32 mouse cellular contexts compared by ENCODE assay signal in the genomic region with DNA sequence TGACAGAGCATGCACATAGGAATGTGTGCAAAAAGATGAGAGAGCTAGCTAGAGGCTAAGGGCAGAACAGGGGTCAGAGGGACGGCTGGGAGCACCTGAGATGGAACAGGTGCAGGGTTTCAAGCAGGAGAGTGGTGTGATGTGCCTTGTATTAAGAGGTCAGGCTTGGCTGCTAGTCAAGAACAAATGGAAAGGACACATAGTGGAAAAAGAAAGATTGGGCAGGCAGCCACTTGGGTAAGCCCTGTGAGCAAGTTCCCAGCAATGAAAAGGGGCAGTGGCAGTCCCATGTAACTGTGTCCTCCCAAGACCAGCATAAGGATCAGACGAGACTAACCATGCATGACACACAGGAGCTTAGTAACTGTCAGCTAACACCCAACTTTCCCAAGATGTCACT. TPM values are rescaled to one million over a fixed set of nuclear protein-coding genes. Genes with fewer than 3 reads are reported as not detected.
A peak's percentile ranks its signal among the peaks of the same experiment; 100 is the strongest.
DNase-seq lines count a peak whose midpoint lies in the region; ATAC-seq and TF ChIP-seq lines count a peak whose summit lies in the region.
"Had no signal": no experiment of that assay in that cellular context is flagged by ENCODE, and none has a peak within 500 bp of the region (broad histone marks: within the 10 kb centered on the region; RNA-seq: fewer than 3 reads in every experiment).

No protein-coding gene starts in this region.

- TF ChIP-seq EP300 in heart, adult 2 months (IDR thresholded peaks at IDR 0.05; ENCODE audit: insufficient read depth, low read depth, low read length) = 0 out of 2 replicates have a peak, but pooled peaks have one; percentile 18

- 47% methylated on average over 2 of the region's 2 CpGs for WGBS in heart, adult 2 months
- 74% methylated on average over 2 of the region's 2 CpGs for WGBS in heart, embryonic 12.5 days
- 72% methylated on average over 2 of the region's 2 CpGs for WGBS in liver, adult 2 months
- WGBS in liver, embryonic 11.5 days = 75% methylated on average over 2 of the region's 2 CpGs

- H3K4me3 ChIP-seq in heart, adult 2 months = no peak overlapping the region
- no peak overlapping the region for H3K4me3 ChIP-seq in heart, embryonic 12.5 days
- H3K4me3 ChIP-seq in liver, adult 2 months (ENCODE audit: insufficient read depth, low read depth, low read length) = no peak overlapping the region
- no peak overlapping the region for H3K4me3 ChIP-seq in liver, embryonic 11.5 days (ENCODE audit: low read depth, low read length)
- H3K4me3 ChIP-seq: embryonic facial prominence, embryonic 12.5 days; heart, embryonic 13.5 days; hindbrain, embryonic 10.5 days; kidney, embryonic 15.5 days; limb, embryonic 13.5 days; liver, embryonic 13.5 days; megakaryocyte, embryonic 14.5 days; midbrain, embryonic 13.5 days; neural tube, embryonic 13.5 days had no signal

- H3K4me1 ChIP-seq in heart, adult 2 months (ENCODE audit: control insufficient read depth, insufficient read depth, low read length) = peaks cover 31% of the 10 kb centered on the region
- H3K4me1 ChIP-seq in heart, embryonic 12.5 days (replicated peaks) = peaks cover 14% of the 10 kb centered on the region
- H3K4me1 ChIP-seq in liver, adult 2 months (ENCODE audit: control insufficient read depth, insufficient read depth, low read length) = peaks cover 11% of the 10 kb centered on the region
- H3K4me1 ChIP-seq in liver, embryonic 11.5 days (replicated peaks; ENCODE audit: control insufficient read depth, insufficient read depth, low read length) = 0 out of 2 replicates have a peak, but pooled peaks cover 3% of the 10 kb centered on the region
- H3K4me1 ChIP-seq: embryonic facial prominence, embryonic 12.5 days; hindbrain, embryonic 10.5 days; limb, embryonic 13.5 days; liver, embryonic 13.5 days; midbrain, embryonic 13.5 days; neural tube, embryonic 13.5 days had no signal

- H3K27ac ChIP-seq in heart, adult 2 months = no peak overlapping the region
- no peak overlapping the region for H3K27ac ChIP-seq in heart, embryonic 12.5 days (ENCODE audit: poor library complexity, severe bottlenecking)
- no peak overlapping the region for H3K27ac ChIP-seq in liver, adult 2 months (replicated peaks; ENCODE audit: insufficient read depth, low read depth, low read length)
- H3K27ac ChIP-seq in liver, embryonic 11.5 days (ENCODE audit: low read depth, low read length) = no peak overlapping the region
- H3K27ac ChIP-seq: embryonic facial prominence, embryonic 12.5 days; heart, embryonic 13.5 days; hindbrain, embryonic 10.5 days; kidney, embryonic 15.5 days; limb, embryonic 13.5 days; liver, embryonic 13.5 days; midbrain, embryonic 13.5 days; neural tube, embryonic 13.5 days; stomach, postnatal 0 days had no signal

- H3K36me3 ChIP-seq in heart, adult 2 months (ENCODE audit: control insufficient read depth, insufficient read depth, low read length) = peaks cover 23% of the 10 kb centered on the region
- no peaks in the 10 kb centered on the region for H3K36me3 ChIP-seq in heart, embryonic 12.5 days
- no peaks in the 10 kb centered on the region for H3K36me3 ChIP-seq in liver, adult 2 months (ENCODE audit: control insufficient read depth, insufficient read depth, low read length)
- no peaks in the 10 kb centered on the region for H3K36me3 ChIP-seq in liver, embryonic 11.5 days (ENCODE audit: control insufficient read depth, insufficient read depth, low read length)
- H3K36me3 ChIP-seq: embryonic facial prominence, embryonic 12.5 days; hindbrain, embryonic 10.5 days; kidney, embryonic 15.5 days; limb, embryonic 13.5 days; liver, embryonic 13.5 days; midbrain, embryonic 13.5 days; neural tube, embryonic 13.5 days had no signal

- TF ChIP-seq CTCF in heart, adult 2 months (IDR thresholded peaks at IDR 0.05) = no peak
- TF ChIP-seq CTCF in liver, adult 2 months (IDR thresholded peaks at IDR 0.05; ENCODE audit: low read depth, low read length) = no peak

- intact Hi-C loops in heart, adult 2 months (cut with DNase I) = no loop called here

- no peaks in the 10 kb centered on the region for H3K27me3 ChIP-seq in heart, adult 2 months (ENCODE audit: control insufficient read depth, insufficient read depth, low read length)
- no peaks in the 10 kb centered on the region for H3K27me3 ChIP-seq in heart, embryonic 12.5 days (replicated peaks)
- no peaks in the 10 kb centered on the region for H3K27me3 ChIP-seq in liver, adult 2 months (ENCODE audit: control insufficient read depth, insufficient read depth, low read length)
- H3K27me3 ChIP-seq in liver, embryonic 11.5 days (replicated peaks; ENCODE audit: control insufficient read depth, insufficient read depth, low read length) = no peaks in the 10 kb centered on the region
- H3K27me3 ChIP-seq: embryonic facial prominence, embryonic 12.5 days; heart, embryonic 13.5 days; kidney, embryonic 15.5 days; limb, embryonic 13.5 days; midbrain, embryonic 13.5 days; neural tube, embryonic 13.5 days had no signal

- no peak for ATAC-seq in heart, embryonic 12.5 days (ENCODE audit: insufficient number of reproducible peaks, low FRiP score)
- ATAC-seq in liver, embryonic 11.5 days (replicated peaks; ENCODE audit: low FRiP score) = no peak
- ATAC-seq: activated CD4-positive, CD25-positive, alpha-beta regulatory T cell, adult 4 months; forebrain, embryonic 14.5 days; hindbrain, embryonic 16.5 days; lung, postnatal 0 days; midbrain, embryonic 13.5 days had no signal

- no peak overlapping the region for H3K9ac ChIP-seq in heart, adult 2 months (ENCODE audit: low read depth, low read length)
- no peak overlapping the region for H3K9ac ChIP-seq in heart, embryonic 12.5 days
- no peak overlapping the region for H3K9ac ChIP-seq in liver, adult 2 months (ENCODE audit: low read depth, low read length)
- no peak overlapping the region for H3K9ac ChIP-seq in liver, embryonic 11.5 days (ENCODE audit: low read depth, low read length)
- H3K9ac ChIP-seq: embryonic facial prominence, embryonic 12.5 days; heart, embryonic 13.5 days; kidney, embryonic 15.5 days; limb, embryonic 13.5 days; liver, embryonic 13.5 days; midbrain, embryonic 13.5 days; neural tube, embryonic 13.5 days had no signal

- no peak for TF ChIP-seq POLR2A in heart, adult 2 months (IDR thresholded peaks at IDR 0.05; ENCODE audit: insufficient read depth, low read depth, low read length)
- TF ChIP-seq POLR2A in liver, adult 2 months (IDR thresholded peaks at IDR 0.05; ENCODE audit: extremely low read depth, insufficient read depth, low read length) = no peak

- no peaks in the 10 kb centered on the region for H3K9me3 ChIP-seq in heart, embryonic 12.5 days (replicated peaks)
- no peaks in the 10 kb centered on the region for H3K9me3 ChIP-seq in liver, embryonic 11.5 days (ENCODE audit: control insufficient read depth, low read length)
- H3K9me3 ChIP-seq: embryonic facial prominence, embryonic 12.5 days; heart, embryonic 13.5 days; hindbrain, embryonic 10.5 days; kidney, embryonic 15.5 days; limb, embryonic 13.5 days; liver, embryonic 13.5 days; megakaryocyte, embryonic 14.5 days; midbrain, embryonic 13.5 days; neural tube, embryonic 13.5 days had no signal

- H3K4me2 ChIP-seq in heart, embryonic 12.5 days = no peak overlapping the region
- H3K4me2 ChIP-seq in liver, embryonic 11.5 days = no peak overlapping the region
- H3K4me2 ChIP-seq: embryonic facial prominence, embryonic 12.5 days; heart, embryonic 13.5 days; kidney, embryonic 15.5 days; limb, embryonic 13.5 days; liver, embryonic 13.5 days; midbrain, embryonic 13.5 days; neural tube, embryonic 13.5 days had no signal

- H3K79me2 ChIP-seq in heart, adult 2 months (replicated peaks; ENCODE audit: control insufficient read depth, insufficient read depth, low read length) = peaks cover 11% of the 10 kb centered on the region
- peaks cover 14% of the 10 kb centered on the region; the same call in 1 of the 2 replicates for H3K79me2 ChIP-seq in liver, adult 2 months (ENCODE audit: control insufficient read depth, insufficient read depth, low read length)

- peak; percentile 62 for DNase-seq in cerebellum, adult 9-10 months
- DNase-seq in cerebellum, adult 11-12 months = no peak
- DNase-seq in heart, adult 2 months = peak in 1 of 2 experiments; percentile 30
- DNase-seq in liver, adult 2 months (ENCODE audit: extremely low read depth, low read depth, low spot score) = peak; percentile 16
- no peak for DNase-seq in liver, embryonic 11.5 days (ENCODE audit: low spot score)
- DNase-seq in T-cell, adult 2 months (ENCODE audit: low spot score) = no peak
- DNase-seq: adrenal gland, postnatal 14 days; B cell, adult 2 months; embryo, embryonic 11 days; gastrocnemius, postnatal 36 days; kidney, adult 18-20 months; kidney, postnatal 4 days; liver, embryonic 13.5 days; lung, adult 18-20 months; lung, postnatal 4 days; right cerebral cortex, postnatal 4 days; thymus, adult 18-20 months; thymus, postnatal 25 days had no signal

RNA-seq across cellular contexts. Expression of a gene that starts 8.9 kb away (rescaled TPM):
- total RNA-seq in heart, adult 2 months (2021) = 10 to 100 TPM; 17.1 to 17.2 TPM
- 11.4 and 17.2 TPM in 2 replicates for polyA plus RNA-seq in heart, adult 2 months (2012; rRNA removed)
- 13.3 and 14.2 TPM in 2 replicates for polyA plus RNA-seq in heart, embryonic 12.5 days (2016; fragmentation: Nextera tagmentation; extraction: Ambion mirVana)
- total RNA-seq in liver, adult 2 months (2014; rRNA removed) = 10.4 and 12.2 TPM in 2 replicates
- polyA plus RNA-seq in liver, adult 2 months (2012; rRNA removed) = 4.6 TPM in 2 replicates
- polyA plus RNA-seq in liver, embryonic 11.5 days (2014; fragmentation: Nextera tagmentation; extraction: Ambion mirVana) = 3.5 and 4.5 TPM in 2 replicates

Comparison
In these comparisons a context has a peak if more than half of its experiments do, and no peak if none do; other contexts are left out.
1. DNase-seq: peak in cerebellum, adult 9-10 months (single experiment) and liver, adult 2 months (single experiment); none in cerebellum, adult 11-12 months (single experiment), liver, embryonic 11.5 days (single experiment) and T-cell, adult 2 months (single experiment).